Mouse (Mus musculus) urinary bladder, adult 2 months (tissue): ENCODE data around the gene Gm44973. TPM values are rescaled to one million over a fixed set of nuclear protein-coding genes. Genes with fewer than 3 reads are reported as not detected.

ENCODE experiments used
- DNase-seq: peaks from one replicate; pipeline ENCODE4 v3.0.0; 2022; ENCODE audit warnings: low spot score
- polyA plus RNA-seq: library from polyadenylated mRNA; depleted of rRNA; stranded (reverse); fragments of >200 nt; gene quantifications from 2 replicates; pipeline ENCODE4 v1.2.3, GENCODE M21; 2012; rRNA removed

Gene Gm44973
- polyA plus RNA-seq, 1 experiment: 0.25 TPM

DNA sequence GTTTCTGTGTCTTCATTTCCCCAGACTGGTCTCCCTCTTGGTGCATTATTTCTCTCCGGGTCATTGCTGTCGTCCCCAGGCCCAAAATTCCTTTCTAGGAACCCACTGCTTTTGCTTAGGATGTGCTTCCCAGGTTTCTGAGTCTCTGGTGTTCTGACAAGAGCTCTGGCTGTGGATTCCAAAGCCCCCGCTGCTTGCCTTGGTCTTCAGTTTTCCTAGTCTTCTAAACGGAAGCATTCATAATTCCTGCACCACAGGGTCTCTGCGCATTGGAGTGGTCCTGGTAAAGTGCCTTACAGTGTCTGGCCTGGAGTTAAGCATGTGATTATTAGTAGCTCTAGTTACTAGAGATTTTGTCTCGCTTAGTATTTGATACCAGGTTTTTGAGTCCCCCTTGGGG is 65.5 kb downstream of the Gm44973 start:
- DNase-seq: no peak

DNA sequence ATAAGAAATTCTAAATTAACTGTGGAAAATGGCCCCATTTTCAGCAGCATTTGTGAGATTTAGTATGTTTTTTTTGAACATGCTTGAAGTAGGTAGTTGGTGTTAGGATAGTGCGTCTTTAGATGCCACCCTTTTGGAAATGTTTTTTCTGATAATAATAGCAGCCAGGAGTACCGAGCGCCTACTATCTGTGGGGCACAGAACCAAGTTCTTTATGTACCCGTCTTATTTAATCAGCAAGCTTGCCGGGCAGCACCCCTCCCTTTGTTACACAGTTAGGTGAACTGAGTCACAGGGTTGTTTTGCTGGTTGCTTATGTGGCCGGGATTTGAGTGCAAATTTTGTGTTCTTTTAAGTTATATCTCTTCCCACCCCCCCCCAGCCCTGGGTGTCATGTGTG is 65.9 kb downstream of the Gm44973 start:
- no peak for DNase-seq

DNA sequence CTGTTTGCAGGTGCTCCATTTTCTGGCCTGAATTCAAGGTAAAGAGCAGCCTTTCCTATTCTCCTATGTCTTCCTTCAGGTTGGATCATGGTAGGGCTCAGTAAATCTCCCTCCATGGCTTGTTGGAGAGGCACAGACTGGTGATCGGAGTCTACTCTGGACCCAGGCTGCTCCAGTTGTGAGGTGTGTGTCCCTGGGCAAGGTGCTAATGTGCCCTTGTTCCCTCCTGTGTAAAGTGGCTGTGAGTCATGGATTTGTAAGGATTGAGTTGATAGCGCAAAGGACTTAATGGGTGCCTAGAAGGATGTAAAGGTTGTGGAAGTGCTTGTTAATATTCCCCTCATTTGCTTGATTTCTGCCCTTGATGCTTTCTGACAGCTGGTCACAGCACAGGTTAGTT is 66.6 kb downstream of the Gm44973 start:
- no peak for DNase-seq

Other genes with a start within 250 kb of the Gm44973 start
- 0.06 and 0.08 TPM in 2 replicates for gene Fam71e2, start 244.2 kb upstream of the Gm44973 start, polyA plus RNA-seq
- 0.61 and 0.62 TPM in 2 replicates for gene Il11, start 232.6 kb upstream of the Gm44973 start, polyA plus RNA-seq
- not detected in 2 replicates for gene Tmem190, start 232.6 kb upstream of the Gm44973 start, polyA plus RNA-seq
- gene Tmem238, start 225.8 kb upstream of the Gm44973 start, polyA plus RNA-seq: 13.6 and 14.6 TPM in 2 replicates
- 448 and 645 TPM in 2 replicates for gene Rpl28, start 222.6 kb upstream of the Gm44973 start, polyA plus RNA-seq
- gene Ube2s, start 202.9 kb upstream of the Gm44973 start, polyA plus RNA-seq: 115 and 129 TPM in 2 replicates
- 1.1 and 1.3 TPM in 2 replicates for gene Shisa7, start 170.8 kb upstream of the Gm44973 start, polyA plus RNA-seq
- gene Isoc2b, start 145.2 kb upstream of the Gm44973 start, polyA plus RNA-seq: 16.3 and 19.4 TPM in 2 replicates
- gene Isoc2a, start 138.3 kb upstream of the Gm44973 start, polyA plus RNA-seq: 17.1 and 21.3 TPM in 2 replicates
- 0.15 and 0.22 TPM in 2 replicates for gene Gm36210, start 109.0 kb upstream of the Gm44973 start, polyA plus RNA-seq
- gene Zfp628, start 100.3 kb upstream of the Gm44973 start, polyA plus RNA-seq: 7.7 and 10.1 TPM in 2 replicates
- 10.6 and 14.1 TPM in 2 replicates for gene Nat14, start 93.5 kb upstream of the Gm44973 start, polyA plus RNA-seq
- gene Ssc5d, start 89.7 kb upstream of the Gm44973 start, polyA plus RNA-seq: 10.5 and 12.9 TPM in 2 replicates
- gene Sbk2, start 51.1 kb upstream of the Gm44973 start, polyA plus RNA-seq: 0.29 and 0.46 TPM in 2 replicates
- 0.25 and 0.44 TPM in 2 replicates for gene Sbk3, start 44.3 kb upstream of the Gm44973 start, polyA plus RNA-seq
- 35.6 and 38.2 TPM in 2 replicates for gene Zfp579, start 19.3 kb upstream of the Gm44973 start, polyA plus RNA-seq
- 25.1 and 25.4 TPM in 2 replicates for gene Zfp524, start 1.1 kb upstream of the Gm44973 start, polyA plus RNA-seq
- gene Fiz1, start 799 bp upstream of the Gm44973 start, polyA plus RNA-seq: 19.5 and 22.8 TPM in 2 replicates
- gene Zfp865, start 4.9 kb downstream of the Gm44973 start, polyA plus RNA-seq: 18.8 and 27.1 TPM in 2 replicates
- 13.1 and 13.7 TPM in 2 replicates for gene Ccdc106, start 5.1 kb downstream of the Gm44973 start, polyA plus RNA-seq
- not detected in 2 replicates for gene 4632433K11Rik, start 18.6 kb downstream of the Gm44973 start, polyA plus RNA-seq
- gene Zfp784, start 22.9 kb downstream of the Gm44973 start, polyA plus RNA-seq: 9.5 and 9.6 TPM in 2 replicates
- gene Zfp580, start 36.0 kb downstream of the Gm44973 start, polyA plus RNA-seq: 12.1 and 19.8 TPM in 2 replicates
- 160 and 166 TPM in 2 replicates for gene U2af2, start 46.6 kb downstream of the Gm44973 start, polyA plus RNA-seq
- gene Epn1, start 64.7 kb downstream of the Gm44973 start, polyA plus RNA-seq: 82.8 and 93.1 TPM in 2 replicates
- not detected in 2 replicates for gene Rfpl4, start 101.5 kb downstream of the Gm44973 start, polyA plus RNA-seq
- gene Rasl2-9, start 110.5 kb downstream of the Gm44973 start, polyA plus RNA-seq: 0.43 and 0.59 TPM in 2 replicates
- gene Vmn1r55, start 134.2 kb downstream of the Gm44973 start, polyA plus RNA-seq: not detected in 2 replicates
- gene Vmn1r56, start 181.3 kb downstream of the Gm44973 start, polyA plus RNA-seq: not detected in 2 replicates
- gene Vmn1r57, start 203.0 kb downstream of the Gm44973 start, polyA plus RNA-seq: not detected in 2 replicates